Mouse (Mus musculus) hindbrain, postnatal 0 days (tissue): ENCODE data around the gene Mbd5. TPM values are rescaled to one million over a fixed set of nuclear protein-coding genes. Genes with fewer than 3 reads are reported as not detected.
A peak's percentile ranks its signal among the peaks of the same experiment; 100 is the strongest.

Source experiments
- ATAC-seq: fragments of 200-750 bp; cut with Nextera tagmentation; 2 replicates; pipeline ENCODE4 v1.8.0; 2017; ENCODE audit warnings: mild to moderate bottlenecking, moderate TSS enrichment, moderate library complexity
- DNase-seq: peaks from one replicate; pipeline ENCODE4 v3.0.0-alpha.2; 2015; ENCODE audit warnings: low spot score
- H3K27ac ChIP-seq: fragments of 300-500 bp; sonication (generic); 2 replicates; pipeline ENCODE4 v1.5.1; 2014; ENCODE audit warnings: mild to moderate bottlenecking
- H3K27me3 ChIP-seq: fragments of 300-500 bp; sonication (generic); 2 replicates; pipeline ENCODE4 v1.6.1; 2014; ENCODE audit warnings: low read length, mixed read lengths; ENCODE audit not compliant: insufficient read depth
- H3K36me3 ChIP-seq: fragments of 300-500 bp; sonication (generic); 2 replicates; pipeline ENCODE4 v1.6.1; 2014; ENCODE audit warnings: low read length, mixed read lengths; ENCODE audit not compliant: insufficient read depth
- H3K4me1 ChIP-seq: fragments of 300-500 bp; sonication (generic); 2 replicates; pipeline ENCODE4 v1.6.1; 2014; ENCODE audit warnings: antibody characterized with exemption, low read length, mixed read lengths; ENCODE audit not compliant: insufficient read depth
- H3K4me2 ChIP-seq: fragments of 300-500 bp; sonication (generic); 2 replicates; pipeline ENCODE4 v1.6.1; 2014; ENCODE audit warnings: low read depth, mild to moderate bottlenecking, low read length, moderate library complexity, mixed read lengths
- H3K4me3 ChIP-seq: fragments of 300-500 bp; sonication (generic); 2 replicates; pipeline ENCODE4 v1.5.1; 2014; ENCODE audit warnings: low read length
- H3K9ac ChIP-seq: fragments of 300-500 bp; sonication (generic); replicated peaks from 2 replicates; pipeline ENCODE4 v1.6.1; 2014; ENCODE audit warnings: mild to moderate bottlenecking, low read length, moderate library complexity, mixed read lengths
- H3K9me3 ChIP-seq: fragments of 300-500 bp; sonication (generic); 2 replicates; pipeline ENCODE4 v1.6.1; 2016; ENCODE audit warnings: low read length, mixed read lengths
- CTCF ChIP-seq: IDR thresholded peaks from 2 replicates; pipeline ENCODE4 v1.5.1; 2016; ENCODE audit warnings: antibody characterized with exemption, control low read depth, low read depth
- WGBS: fragments of 180-500 bp; shearing (Covaris S2); extraction: QIAGEN DNeasy Blood & Tissue Kit; methylation state at CpG from one replicate; pipeline ENCODE4 v1.1.7; 2014; 5-methylcytosine and 5-hydroxymethylcytosine counted together
- polyA plus RNA-seq: library from polyadenylated mRNA; unstranded; fragments of >200 nt; fragmentation: Nextera tagmentation; extraction: Ambion mirVana; gene quantifications from 2 replicates; pipeline ENCODE4 v1.2.1, GENCODE M21; 2015
- total RNA-seq: library from RNA; depleted of rRNA; stranded (reverse); fragments of >200 nt; gene quantifications from 2 replicates; pipeline ENCODE4 v1.2.3, GENCODE M21; 2014

Mbd5 gene
- total and polyA plus RNA-seq, 2 experiments from 2014 or later, result 19.3 to 24.0 TPM

DNA sequence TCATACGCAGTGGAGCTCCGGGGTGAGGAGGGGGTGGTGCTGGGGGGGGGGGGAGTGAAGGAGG lies 776 bp downstream of the Mbd5 start, which contains the start of gene Orc4:
TSS of gene Orc4 (minus strand) at position 26 of the 64 bp plus-strand sequence.
- Histone ChIP-seq H3K36me3 (no peaks in the 10 kb centered on the region), H3K9me3 (no peaks in the 10 kb centered on the region), H3K27me3 (no peaks in the 10 kb centered on the region), H3K9ac (peak within 1 kb of the TSS; percentile 92), H3K4me1 (peaks cover 9% of the 10 kb centered on the region), H3K27ac (peak within 1 kb of the TSS; percentile 94), H3K4me3 (peak within 1 kb of the TSS; percentile 91), H3K4me2 (peak within 1 kb of the TSS; percentile 72)
- no peak for TF ChIP-seq CTCF
- 0% methylated on average over 2 of the region's 2 CpGs for WGBS
- no peak for ATAC-seq
- no peak for DNase-seq

DNA sequence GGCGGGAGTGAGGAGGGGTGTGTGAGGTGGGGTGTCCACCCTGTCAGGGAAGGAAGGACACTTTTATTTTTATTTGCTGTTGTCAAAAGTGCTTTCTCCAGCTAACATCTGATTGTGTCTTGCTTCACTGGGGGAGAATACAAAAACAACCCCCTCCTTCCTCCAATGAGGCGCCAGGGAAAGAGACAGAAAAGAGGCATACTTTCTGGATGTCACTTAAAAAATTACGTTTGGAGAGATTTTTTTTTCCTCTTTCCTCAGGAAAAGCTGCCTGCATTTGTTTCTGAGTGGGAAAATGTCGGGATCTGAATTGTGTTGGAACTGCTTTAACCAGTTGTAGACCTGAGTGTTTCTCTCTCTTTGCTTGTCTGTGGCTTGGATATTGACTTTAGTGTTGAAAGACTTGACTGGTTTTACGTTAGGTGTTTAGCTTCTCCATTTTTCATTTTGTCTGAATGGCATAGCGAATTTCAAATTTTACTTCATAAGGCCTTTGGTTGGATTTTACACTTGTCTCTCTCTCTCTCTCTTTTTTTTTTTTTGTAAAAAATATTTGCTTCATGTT lies 1.1 kb downstream of the Mbd5 start:
- H3K9me3 ChIP-seq, result no peaks in the 10 kb centered on the region
- H3K9ac ChIP-seq, result peak overlapping the region; percentile 86
- 6% methylated on average over 5 of the region's 6 CpGs for WGBS
- no peak for TF ChIP-seq CTCF
- no peaks in the 10 kb centered on the region for H3K27me3 ChIP-seq
- ATAC-seq (no peak), DNase-seq (peak; percentile 1)
- H3K27ac ChIP-seq, result peak overlapping the region; percentile 94
- no peaks in the 10 kb centered on the region for H3K36me3 ChIP-seq
- peak overlapping the region; percentile 72 for H3K4me2 ChIP-seq
- H3K4me1 ChIP-seq, result peaks cover 9% of the 10 kb centered on the region
- H3K4me3 ChIP-seq, result peak overlapping the region; percentile 91

DNA sequence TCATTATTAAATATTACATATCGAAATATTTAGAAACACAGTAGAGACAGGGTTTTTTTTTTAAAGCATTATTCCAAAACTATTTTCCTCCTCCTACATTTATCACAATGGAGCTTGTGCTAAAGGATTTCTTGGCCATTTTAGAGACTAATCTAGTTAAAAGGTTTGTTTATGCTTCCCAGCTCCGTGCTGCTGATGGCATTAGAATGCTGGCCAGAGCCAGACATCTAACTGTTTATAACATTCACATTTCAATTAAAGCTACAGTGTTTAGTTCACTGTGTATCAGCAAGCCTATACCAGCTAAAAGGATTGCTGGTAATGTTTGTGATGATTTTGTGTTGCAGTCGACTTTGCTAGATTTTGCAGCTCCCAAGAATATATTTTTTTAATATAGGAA lies 7.3 kb downstream of the Mbd5 start:
- H3K4me2 ChIP-seq, result no peak overlapping the region
- H3K27me3 ChIP-seq, result no peaks in the 10 kb centered on the region
- no peaks in the 10 kb centered on the region for H3K9me3 ChIP-seq
- H3K9ac ChIP-seq, result no peak overlapping the region
- H3K27ac ChIP-seq, result no peak overlapping the region
- peaks cover 5% of the 10 kb centered on the region for H3K4me1 ChIP-seq
- H3K4me3 ChIP-seq, result no peak overlapping the region
- H3K36me3 ChIP-seq, result no peaks in the 10 kb centered on the region
- 68% methylated on average over 3 of the region's 3 CpGs for WGBS
- TF ChIP-seq CTCF, result no peak
- no peak for ATAC-seq
- DNase-seq, result no peak

DNA sequence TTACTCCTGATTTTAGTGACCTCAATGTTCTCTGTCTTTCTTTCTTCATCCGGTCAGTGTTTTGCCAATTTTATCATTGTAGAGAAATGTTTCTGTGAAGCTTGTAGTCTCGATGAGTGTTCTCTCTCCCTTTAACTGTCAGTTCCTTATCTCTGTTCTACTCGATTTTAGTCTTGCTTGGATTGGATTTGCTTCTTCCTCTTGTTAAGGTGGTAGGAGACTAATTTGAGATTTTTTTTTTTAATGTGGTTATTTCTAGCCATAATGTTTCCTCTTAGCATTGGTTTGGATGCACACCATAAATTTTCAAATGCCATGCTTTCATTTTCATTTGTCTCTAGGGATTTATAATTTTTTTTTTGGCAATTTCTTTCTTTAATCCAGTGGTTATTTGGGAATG lies 29.6 kb downstream of the Mbd5 start:
- TF ChIP-seq CTCF, result no peak
- Histone ChIP-seq H3K36me3 (no peaks in the 10 kb centered on the region), H3K9ac (no peak overlapping the region), H3K4me2 (no peak overlapping the region), H3K27me3 (no peaks in the 10 kb centered on the region), H3K9me3 (no peaks in the 10 kb centered on the region), H3K4me3 (no peak overlapping the region), H3K4me1 (no peaks in the 10 kb centered on the region), H3K27ac (no peak overlapping the region)
- no peak for DNase-seq
- no peak for ATAC-seq
- WGBS, result 85% methylated on average over 3 of the region's 3 CpGs

DNA sequence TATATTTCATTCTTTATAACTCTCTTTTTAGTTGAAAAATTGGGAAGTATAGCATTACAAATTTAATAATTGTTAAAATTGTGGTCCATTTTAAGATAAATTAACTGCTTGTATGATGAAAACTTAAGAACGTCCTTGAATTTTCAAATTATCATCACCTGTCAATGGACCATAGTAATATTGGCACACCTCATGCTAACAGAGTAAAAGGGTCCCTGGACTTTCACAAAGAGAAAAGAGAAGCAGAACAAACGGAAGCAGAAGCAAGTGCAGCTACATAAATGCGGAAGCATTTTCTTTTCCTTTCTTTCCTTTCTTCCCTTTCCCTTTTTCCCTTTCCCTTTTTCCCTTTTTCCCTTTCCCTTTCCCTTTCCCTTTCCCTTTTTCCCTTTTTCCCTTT lies 41.0 kb downstream of the Mbd5 start:
- Histone ChIP-seq H3K36me3 (no peaks in the 10 kb centered on the region), H3K27ac (no peak overlapping the region), H3K9me3 (no peaks in the 10 kb centered on the region), H3K4me3 (no peak overlapping the region), H3K27me3 (no peaks in the 10 kb centered on the region), H3K4me2 (no peak overlapping the region), H3K4me1 (no peaks in the 10 kb centered on the region), H3K9ac (no peak overlapping the region)
- DNase-seq (no peak), ATAC-seq (no peak)
- TF ChIP-seq CTCF, result no peak
- WGBS, result 89% methylated on average over 3 of the region's 3 CpGs

DNA sequence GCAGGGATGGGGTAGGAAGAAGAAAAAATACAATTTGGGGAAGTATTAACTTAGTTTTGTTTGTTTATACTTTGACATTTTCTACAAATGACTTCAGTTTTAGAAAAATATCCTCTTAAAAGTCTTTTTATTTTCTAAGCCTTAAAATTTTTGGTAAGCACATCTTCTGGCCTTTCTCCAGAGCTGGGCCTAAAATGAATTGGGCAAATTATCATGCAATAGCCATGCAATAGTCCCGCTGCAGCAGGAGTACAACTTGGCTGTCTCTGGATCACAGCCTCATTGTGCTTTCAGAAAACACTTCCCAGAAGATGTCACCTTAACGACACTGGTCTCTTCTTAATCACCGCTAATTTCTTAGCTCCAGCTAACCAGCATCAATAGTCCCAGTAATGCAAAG lies 91.2 kb downstream of the Mbd5 start:
- Histone ChIP-seq H3K27me3 (no peaks in the 10 kb centered on the region), H3K36me3 (no peaks in the 10 kb centered on the region), H3K9ac (no peak overlapping the region), H3K4me1 (no peaks in the 10 kb centered on the region), H3K9me3 (peaks cover 8% of the 10 kb centered on the region; the same call in 1 of the 2 replicates), H3K4me2 (no peak overlapping the region), H3K4me3 (no peak overlapping the region), H3K27ac (no peak overlapping the region)
- ATAC-seq (no peak), DNase-seq (no peak)
- no peak for TF ChIP-seq CTCF
- 75% methylated on average over 3 of the region's 3 CpGs for WGBS

DNA sequence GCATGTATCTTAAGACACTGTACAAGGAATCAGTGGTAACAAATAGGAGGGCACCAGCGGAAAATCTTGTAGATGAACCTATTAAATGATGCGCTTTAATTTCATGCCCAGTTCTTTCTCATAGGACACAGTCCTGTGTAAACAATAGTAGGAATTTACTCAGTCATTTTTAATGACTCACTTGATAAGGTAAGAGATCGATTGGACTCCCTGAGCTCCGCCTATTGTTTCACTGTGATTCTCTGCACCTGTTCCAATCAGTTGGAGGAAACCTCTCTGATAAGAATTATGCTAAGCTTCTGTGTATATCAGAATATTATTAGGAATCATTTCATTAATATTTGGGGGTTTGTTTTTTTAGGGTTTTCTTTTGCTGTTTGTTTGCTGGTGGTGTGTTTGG lies 100.7 kb downstream of the Mbd5 start:
- DNase-seq, result no peak
- H3K36me3 ChIP-seq, result no peaks in the 10 kb centered on the region
- no peak overlapping the region for H3K27ac ChIP-seq
- no peaks in the 10 kb centered on the region for H3K4me1 ChIP-seq
- no peaks in the 10 kb centered on the region for H3K27me3 ChIP-seq
- no peak overlapping the region for H3K4me3 ChIP-seq
- H3K4me2 ChIP-seq, result no peak overlapping the region
- TF ChIP-seq CTCF, result no peak
- no peak overlapping the region for H3K9ac ChIP-seq
- H3K9me3 ChIP-seq, result no peaks in the 10 kb centered on the region
- ATAC-seq, result no peak
- WGBS, result 94% methylated on average over 4 of the region's 4 CpGs
